Mouse (Mus musculus) c-Kit-positive CD71-positive TER-119-positive erythroid progenitor cells, embryonic 14.5 days (primary cell): Measurements from ENCODE around the gene Gpsm3.
A peak's percentile ranks its signal among the peaks of the same experiment; 100 is the strongest.

Experiments used
- DNase-seq: peaks from one replicate; pipeline ENCODE4 v3.0.0-alpha.2; 2013; ENCODE audit warnings: low spot score

Gpsm3 gene

DNA sequence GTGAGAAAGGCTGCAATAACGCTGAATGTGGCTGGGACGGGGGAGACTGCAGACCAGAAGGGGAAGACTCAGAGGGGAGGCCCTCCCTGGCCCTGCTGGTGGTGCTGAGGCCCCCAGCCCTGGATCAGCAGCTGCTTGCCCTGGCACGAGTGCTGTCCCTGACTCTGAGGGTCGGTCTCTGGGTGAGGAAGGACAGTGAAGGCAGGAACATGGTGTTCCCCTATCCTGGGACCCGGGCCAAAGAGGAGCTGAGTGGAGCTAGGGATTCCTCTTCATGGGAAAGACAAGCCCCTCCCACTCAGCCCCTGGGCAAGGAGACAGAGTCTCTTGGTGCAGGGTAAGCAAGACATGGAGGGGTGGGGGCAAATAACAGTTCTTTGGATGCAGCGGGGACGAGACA, 6.2 kb upstream of the Gpsm3 start:
- DNase-seq: no peak

- no peak for DNase-seq
Observed at GRCm38 (mm10) chr17:34583819-34584218, 5.8 kb upstream of the Gpsm3 start.

DNA sequence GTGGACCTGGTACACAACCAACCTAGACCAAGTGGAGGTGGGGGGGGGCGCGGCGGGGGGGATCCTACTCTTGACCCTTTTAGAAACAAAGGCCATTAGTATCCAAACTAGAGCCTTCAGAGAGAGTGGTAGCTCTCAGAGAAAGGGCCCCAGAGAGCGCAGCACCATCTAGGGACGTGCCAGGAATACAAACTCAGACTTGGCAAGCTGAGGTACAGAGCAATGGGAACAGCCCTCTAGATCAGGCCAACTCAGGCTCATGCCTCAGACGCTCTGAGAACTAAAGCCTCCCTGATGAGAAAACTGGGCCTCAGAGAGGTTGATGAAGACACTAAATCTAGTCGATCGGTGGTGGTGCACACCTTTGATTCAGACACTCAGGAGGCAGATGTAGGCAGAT, 4.5 kb upstream of the Gpsm3 start:
- DNase-seq: no peak

GRCm38 (mm10) chr17:34585877-34586771, 3.5 kb upstream of the Gpsm3 start:
- DNase-seq: no peak

DNA sequence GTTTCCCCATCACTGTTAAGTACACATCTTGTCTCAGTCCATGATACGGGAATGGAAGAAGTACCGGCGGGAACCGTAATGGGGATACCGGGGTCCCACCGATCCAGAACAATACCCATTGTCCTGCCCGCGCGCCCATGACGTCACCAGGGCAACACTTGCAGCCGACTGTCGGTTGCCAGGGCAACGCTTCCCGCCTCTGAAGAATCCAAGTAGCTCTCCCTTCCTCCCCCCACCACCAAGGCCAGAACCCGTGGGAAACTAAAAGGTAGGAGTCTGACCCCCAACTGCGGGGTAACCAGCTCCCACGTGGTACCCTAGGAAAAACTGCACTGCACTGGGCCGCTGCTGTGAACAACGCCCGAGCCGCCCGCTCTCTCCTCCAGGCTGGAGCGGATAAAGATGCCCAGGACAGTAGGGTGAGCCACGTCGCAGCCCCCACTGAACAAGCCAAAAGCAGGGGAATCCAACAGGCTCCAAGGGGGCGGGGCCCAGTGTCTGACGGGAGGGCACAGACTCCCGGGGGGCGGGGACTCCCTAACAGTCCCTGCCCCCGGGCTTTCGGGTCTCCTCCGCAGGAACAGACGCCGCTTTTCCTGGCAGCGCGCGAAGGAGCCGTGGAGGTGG, 2.7 kb upstream of the Gpsm3 start:
- peak; percentile 66 for DNase-seq

DNA sequence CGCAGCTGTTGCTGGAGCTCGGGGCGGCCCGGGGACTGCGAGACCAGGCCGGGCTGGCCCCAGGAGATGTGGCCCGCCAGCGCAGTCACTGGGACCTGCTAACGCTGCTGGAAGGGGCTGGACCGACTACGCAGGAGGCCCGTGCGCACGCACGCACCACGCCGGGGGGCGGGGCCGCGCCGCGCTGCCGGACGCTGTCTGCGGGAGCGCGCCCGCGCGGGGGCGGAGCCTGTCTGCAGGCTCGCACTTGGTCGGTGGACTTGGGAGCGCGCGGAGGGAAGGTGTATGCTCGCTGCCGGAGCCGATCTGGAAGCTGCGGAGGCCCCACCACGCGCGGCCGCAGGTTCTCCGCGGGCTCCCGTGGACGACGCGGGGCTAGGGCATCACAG, 2.2 kb upstream of the Gpsm3 start:
- peak; percentile 89 for DNase-seq

DNA sequence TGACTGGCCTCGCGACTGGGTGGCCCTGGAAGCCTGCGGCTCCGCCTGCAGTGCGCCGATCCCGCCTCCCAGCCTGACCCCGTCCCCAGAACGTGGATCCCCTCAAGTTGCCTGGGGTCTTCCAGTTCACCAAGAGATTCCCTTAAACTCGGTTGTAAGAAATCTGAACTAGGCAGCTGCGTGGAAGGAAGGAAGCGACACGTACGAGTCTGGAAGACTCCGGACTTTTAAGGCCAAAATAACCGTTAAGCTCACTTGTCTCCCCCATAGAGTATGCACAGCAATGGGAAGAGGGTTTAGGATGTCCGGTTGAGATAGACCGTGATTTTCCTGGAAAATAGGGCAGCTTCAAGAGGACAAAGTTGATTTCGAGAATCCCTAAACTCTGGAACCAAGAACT, 1.8 kb upstream of the Gpsm3 start:
- peak; percentile 42 for DNase-seq

GRCm38 (mm10) chr17:34588767-34589166, 839 bp upstream of the Gpsm3 start:
- no peak for DNase-seq

- no peak for DNase-seq
Observed at GRCm38 (mm10) chr17:34589206-34589605, 400 bp upstream of the Gpsm3 start.

DNA sequence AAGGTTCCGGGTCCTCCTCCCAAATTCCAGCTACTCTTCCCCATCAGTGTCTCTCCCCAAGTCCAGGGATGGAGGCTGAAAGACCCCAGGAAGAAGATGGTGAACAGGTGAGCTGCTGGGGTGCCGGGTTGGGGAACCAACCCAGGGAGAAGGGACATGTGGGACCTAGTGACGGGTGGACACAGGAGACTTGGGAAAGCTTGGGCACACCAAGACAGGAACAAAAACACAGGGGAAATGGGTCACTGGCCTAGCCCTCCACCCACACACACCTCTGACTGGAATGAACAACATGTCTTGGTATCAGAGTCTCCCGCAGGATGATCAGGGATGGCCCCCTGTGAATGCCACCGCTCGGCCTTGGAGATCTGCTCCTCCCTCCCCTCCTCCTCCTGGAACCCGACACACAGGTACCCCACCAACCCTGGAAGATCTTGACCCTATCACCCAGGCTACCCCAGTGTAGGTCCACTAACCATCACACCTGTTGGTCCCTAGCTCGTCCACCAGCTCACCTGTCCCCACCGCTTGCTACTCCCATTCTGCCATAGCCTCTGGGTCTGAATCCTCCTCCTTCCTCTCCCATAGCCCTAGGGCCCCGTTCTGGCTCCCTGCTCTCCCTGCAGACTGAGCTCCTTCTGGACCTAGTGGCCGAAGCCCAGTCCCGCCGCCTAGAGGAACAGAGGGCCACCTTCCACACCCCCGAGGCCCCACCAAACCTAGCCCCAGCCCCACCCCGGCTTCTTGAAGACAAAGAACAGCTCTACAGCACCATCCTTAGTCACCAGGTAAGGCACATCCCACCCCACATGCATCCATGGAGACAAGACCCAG, 765 bp downstream of the Gpsm3 start:
- DNase-seq: no peak

- no peak for DNase-seq
Observed at GRCm38 (mm10) chr17:34591029-34591993, 1.7 kb downstream of the Gpsm3 start, which contains the start of gene Pbx2. Gene Pbx2, plus strand, starts transcription at chr17:34591266.

GRCm38 (mm10) chr17:34591994-34592375, 2.4 kb downstream of the Gpsm3 start:
- DNase-seq: peak; percentile 79

- no peak for DNase-seq
Observed at GRCm38 (mm10) chr17:34592581-34593549, 3.3 kb downstream of the Gpsm3 start.

DNA sequence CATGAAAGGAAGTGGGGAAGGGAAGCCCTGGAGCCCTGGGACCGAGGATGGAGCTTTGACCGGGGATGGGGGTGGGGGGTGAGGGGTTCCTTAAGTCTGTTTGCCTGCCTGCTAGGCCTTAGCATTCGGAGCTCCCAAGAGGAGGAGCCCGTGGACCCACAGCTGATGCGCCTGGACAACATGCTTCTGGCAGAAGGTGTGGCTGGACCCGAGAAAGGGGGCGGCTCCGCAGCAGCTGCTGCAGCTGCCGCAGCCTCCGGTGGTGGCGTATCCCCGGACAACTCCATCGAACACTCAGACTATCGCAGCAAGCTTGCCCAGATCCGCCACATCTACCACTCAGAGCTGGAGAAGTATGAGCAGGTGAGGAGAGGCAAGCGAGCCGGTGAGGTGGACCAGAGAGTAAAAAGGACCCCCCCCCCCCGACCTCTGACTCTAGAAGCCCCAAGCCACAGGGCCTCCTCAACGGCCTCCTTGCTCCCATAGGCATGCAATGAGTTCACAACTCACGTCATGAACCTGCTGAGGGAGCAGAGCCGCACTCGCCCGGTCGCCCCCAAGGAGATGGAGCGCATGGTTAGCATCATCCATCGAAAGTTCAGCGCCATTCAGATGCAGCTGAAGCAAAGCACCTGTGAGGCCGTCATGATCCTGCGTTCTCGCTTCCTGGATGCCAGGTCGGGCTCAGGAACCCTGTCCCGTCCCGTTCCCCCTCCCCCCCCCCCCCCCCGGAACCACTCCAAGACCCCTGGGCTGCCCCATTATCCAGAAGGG, 4.3 kb downstream of the Gpsm3 start:
- DNase-seq: no peak

DNA sequence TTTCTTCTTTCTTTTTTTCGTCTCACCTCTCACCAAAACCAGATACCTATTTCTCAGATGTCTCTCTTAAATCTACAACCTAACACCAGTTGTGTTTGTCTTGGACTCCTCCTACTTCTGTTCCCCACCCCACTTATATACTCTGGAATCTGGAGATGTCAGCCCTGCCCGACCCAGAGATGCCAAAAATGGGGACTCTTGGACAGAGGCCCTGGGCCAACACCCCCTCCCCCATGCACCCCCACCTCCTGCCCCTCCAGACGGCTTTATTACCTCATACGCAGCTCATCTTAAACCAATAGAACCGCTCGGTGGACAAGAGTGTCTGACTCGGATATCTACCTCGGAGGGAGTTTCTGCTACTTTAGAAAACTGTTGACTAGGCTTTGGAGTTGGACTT, 6.5 kb downstream of the Gpsm3 start:
- no peak for DNase-seq

GRCm38 (mm10) chr17:34597566-34598095, 8.0 kb downstream of the Gpsm3 start, which contains the start of gene Ager:
Gene Ager, plus strand, starts transcription at chr17:34597862.
- DNase-seq: no peak

GRCm38 (mm10) chr17:34599891-34600290, 10.3 kb downstream of the Gpsm3 start:
- no peak for DNase-seq

GRCm38 (mm10) chr17:34601796-34602195, 12.2 kb downstream of the Gpsm3 start:
- DNase-seq: no peak
